In genomic region chr2:162660231-162660940, GRCm38 (mm10) we compare ENCODE assay signal across 8 mouse cellular contexts. TPM values are rescaled to one million over a fixed set of nuclear protein-coding genes. Genes with fewer than 3 reads are reported as not detected.
DNase-seq lines count a peak whose midpoint lies in the region; ATAC-seq lines count a peak whose summit lies in the region.

No protein-coding gene starts in this region.

- H3K4me2 ChIP-seq in heart, embryonic 13.5 days = peak overlapping the region; percentile 88
- H3K4me2 ChIP-seq in forebrain, embryonic 15.5 days (replicated peaks) = peak overlapping the region; percentile 90
- peak overlapping the region; percentile 96 for H3K4me2 ChIP-seq in neural tube, embryonic 15.5 days

- no peak for DNase-seq in heart, adult 8-10 months (ENCODE audit: low spot score)
- DNase-seq in ZHBTc4 (ENCODE audit: low read depth, low spot score) = peak; percentile 48
- DNase-seq in limb, embryonic 10.5 days (ENCODE audit: low spot score) = peak; percentile 66
- DNase-seq in thymus, postnatal 10 days (ENCODE audit: low spot score in 2 of 2) = no peak

- peaks cover 96% of the 10 kb centered on the region for H3K27me3 ChIP-seq in heart, embryonic 13.5 days (replicated peaks)
- peaks cover 37% of the 10 kb centered on the region for H3K27me3 ChIP-seq in forebrain, embryonic 15.5 days
- H3K27me3 ChIP-seq in limb, embryonic 10.5 days (ENCODE audit: low read depth, poor library complexity, severe bottlenecking) = peaks cover 79% of the 10 kb centered on the region
- 0 out of 2 replicates have a peak, but pooled peaks cover 3% of the 10 kb centered on the region for H3K27me3 ChIP-seq in neural tube, embryonic 15.5 days (replicated peaks)

- H3K9me3 ChIP-seq in heart, embryonic 13.5 days = no peaks in the 10 kb centered on the region
- H3K9me3 ChIP-seq in forebrain, embryonic 15.5 days = no peaks in the 10 kb centered on the region
- no peaks in the 10 kb centered on the region for H3K9me3 ChIP-seq in limb, embryonic 10.5 days (replicated peaks)
- no peaks in the 10 kb centered on the region for H3K9me3 ChIP-seq in neural tube, embryonic 15.5 days (replicated peaks)

- H3K4me1 ChIP-seq in heart, embryonic 13.5 days = peaks cover 21% of the 10 kb centered on the region
- H3K4me1 ChIP-seq in forebrain, embryonic 15.5 days = peaks cover 39% of the 10 kb centered on the region
- H3K4me1 ChIP-seq in limb, embryonic 10.5 days = peaks cover 64% of the 10 kb centered on the region
- H3K4me1 ChIP-seq in neural tube, embryonic 15.5 days = peaks cover 53% of the 10 kb centered on the region

- no peak for ATAC-seq in heart, embryonic 13.5 days (ENCODE audit: extremely low read depth, insufficient number of reproducible peaks, low FRiP score, low TSS enrichment)
- peak; percentile 29 for ATAC-seq in forebrain, embryonic 15.5 days (replicated peaks)
- ATAC-seq in neural tube, embryonic 15.5 days (ENCODE audit: low FRiP score) = peak; percentile 25
- ATAC-seq in monocyte, adult 5-6 weeks (replicated peaks; ENCODE audit: insufficient number of reproducible peaks, low FRiP score, low TSS enrichment, poor library complexity, severe bottlenecking) = no peak

- peak overlapping the region; percentile 58 for H3K4me3 ChIP-seq in heart, embryonic 13.5 days
- peak overlapping the region; percentile 67 for H3K4me3 ChIP-seq in forebrain, embryonic 15.5 days
- H3K4me3 ChIP-seq in limb, embryonic 10.5 days = peak overlapping the region; percentile 67
- H3K4me3 ChIP-seq in neural tube, embryonic 15.5 days (replicated peaks) = peak overlapping the region; percentile 72

- WGBS in heart, embryonic 13.5 days = under 1% methylated on average over 43 of the region's 57 CpGs
- WGBS in forebrain, embryonic 15.5 days = under 1% methylated on average over 52 of the region's 57 CpGs
- 1% methylated on average over 44 of the region's 57 CpGs for WGBS in limb, embryonic 10.5 days
- WGBS in neural tube, embryonic 15.5 days = under 1% methylated on average over 51 of the region's 57 CpGs

- peak overlapping the region; percentile 65 for H3K9ac ChIP-seq in heart, embryonic 13.5 days
- H3K9ac ChIP-seq in forebrain, embryonic 15.5 days (replicated peaks) = peak overlapping the region; percentile 59
- H3K9ac ChIP-seq in neural tube, embryonic 15.5 days (replicated peaks) = peak overlapping the region; percentile 73

- H3K27ac ChIP-seq in heart, embryonic 13.5 days (replicated peaks) = no peak overlapping the region
- no peak overlapping the region for H3K27ac ChIP-seq in forebrain, embryonic 15.5 days (replicated peaks)
- peak overlapping the region; percentile 71 for H3K27ac ChIP-seq in limb, embryonic 10.5 days
- peak overlapping the region; percentile 70 for H3K27ac ChIP-seq in neural tube, embryonic 15.5 days (replicated peaks)

- no peaks in the 10 kb centered on the region for H3K36me3 ChIP-seq in heart, embryonic 13.5 days
- H3K36me3 ChIP-seq in forebrain, embryonic 15.5 days = no peaks in the 10 kb centered on the region
- no peaks in the 10 kb centered on the region for H3K36me3 ChIP-seq in limb, embryonic 10.5 days
- no peaks in the 10 kb centered on the region for H3K36me3 ChIP-seq in neural tube, embryonic 15.5 days

RNA-seq across cellular contexts. Expression of gene Ptprt, which starts 0.6 kb away (rescaled TPM):
- polyA plus RNA-seq in heart, embryonic 13.5 days (2015; fragmentation: Nextera tagmentation; extraction: Ambion mirVana) = 0.20 and 0.33 TPM in 2 replicates
- under 1 TPM; 0.03 to 0.12 (median 0.07) TPM for total RNA-seq in heart, adult 8-10 months (2022)
- polyA plus RNA-seq in forebrain, embryonic 15.5 days (2015; fragmentation: Nextera tagmentation; extraction: Ambion mirVana) = 7.2 and 8.2 TPM in 2 replicates
- polyA plus RNA-seq in limb, embryonic 10.5 days (2016; fragmentation: Nextera tagmentation; extraction: Ambion mirVana) = 0.93 and 1.0 TPM in 2 replicates
- polyA plus RNA-seq in neural tube, embryonic 15.5 days (2015; fragmentation: Nextera tagmentation; extraction: Ambion mirVana) = 13.4 and 14.0 TPM in 2 replicates
- total RNA-seq in monocyte, adult 5-6 weeks (2017) = not detected in 3 replicates

Comparison
In these comparisons a context has a peak if more than half of its experiments do, and no peak if none do; other contexts are left out.
1. ATAC-seq: peak in forebrain, embryonic 15.5 days (single experiment) and neural tube, embryonic 15.5 days (single experiment); none in heart, embryonic 13.5 days (single experiment) and monocyte, adult 5-6 weeks (single experiment).
2. H3K27ac ChIP-seq: peak in limb, embryonic 10.5 days (single experiment) and neural tube, embryonic 15.5 days (single experiment); none in heart, embryonic 13.5 days (single experiment) and forebrain, embryonic 15.5 days (single experiment).
3. DNase-seq: peak in ZHBTc4 (single experiment) and limb, embryonic 10.5 days (single experiment); none in heart, adult 8-10 months (single experiment) and thymus, postnatal 10 days (0 of 2).
4. Peak in every context shown above with its lines, with median percentiles within 50 percentile points of each other: H3K4me2 ChIP-seq, H3K4me3 ChIP-seq and H3K9ac ChIP-seq.